Mouse (Mus musculus): ENCODE results near the gene Vcl. TPM values are rescaled to one million over a fixed set of nuclear protein-coding genes. Genes with fewer than 3 reads are reported as not detected.
A peak's percentile ranks its signal among the peaks of the same experiment; 100 is the strongest.

Vcl gene
- polyA plus RNA-seq, 1 experiment from 2014 or later = 55.5 TPM

- Histone ChIP-seq H3K9me3 (ENCODE audit: control insufficient read depth, low read length) (no peaks in the 10 kb centered on the region), H3K4me2 (ENCODE audit: low read depth) (no peak overlapping the region), H3K9ac (ENCODE audit: low read length) (no peak overlapping the region), H3K27me3 (ENCODE audit: control insufficient read depth, insufficient read depth, low read length) (no peaks in the 10 kb centered on the region), H3K4me1 (ENCODE audit: control insufficient read depth, insufficient read depth, low read length) (no peaks in the 10 kb centered on the region), H3K36me3 (ENCODE audit: control insufficient read depth, insufficient read depth, low read length) (peaks cover 2% of the 10 kb centered on the region), H3K27ac (ENCODE audit: low read depth, low read length) (no peak overlapping the region), H3K4me3 (ENCODE audit: low read depth, low read length) (no peak overlapping the region)
- WGBS = 93% methylated on average over 4 of the region's 4 CpGs
- no peak for DNase-seq (ENCODE audit: low spot score)
- no peak for ATAC-seq (ENCODE audit: insufficient read depth, low FRiP score, low TSS enrichment)
These were observed 110.4 kb downstream of the Vcl start for GRCm38 (mm10) chr14:21039623-21040022.

GRCm38 (mm10) chr14:21047840-21048239 lies 118.6 kb downstream of the Vcl start:
- Histone ChIP-seq H3K36me3 (ENCODE audit: control insufficient read depth, insufficient read depth, low read length) (no peaks in the 10 kb centered on the region; the same call in 1 of the 2 replicates), H3K27me3 (ENCODE audit: control insufficient read depth, insufficient read depth, low read length) (no peaks in the 10 kb centered on the region), H3K9me3 (ENCODE audit: control insufficient read depth, low read length) (no peaks in the 10 kb centered on the region), H3K4me1 (ENCODE audit: control insufficient read depth, insufficient read depth, low read length) (peaks cover 2% of the 10 kb centered on the region; the same call in 1 of the 2 replicates), H3K4me3 (ENCODE audit: low read depth, low read length) (no peak overlapping the region), H3K9ac (ENCODE audit: low read length) (no peak overlapping the region), H3K27ac (ENCODE audit: low read depth, low read length) (no peak overlapping the region), H3K4me2 (ENCODE audit: low read depth) (no peak overlapping the region)
- ATAC-seq (ENCODE audit: insufficient read depth, low FRiP score, low TSS enrichment) (no peak), DNase-seq (ENCODE audit: low spot score) (no peak)
- WGBS = 90% methylated on average over 2 of the region's 2 CpGs

GRCm38 (mm10) chr14:21048879-21049278 lies 119.7 kb downstream of the Vcl start:
- Histone ChIP-seq H3K4me3 (ENCODE audit: low read depth, low read length) (no peak overlapping the region), H3K27ac (ENCODE audit: low read depth, low read length) (no peak overlapping the region), H3K4me2 (ENCODE audit: low read depth) (no peak overlapping the region), H3K36me3 (ENCODE audit: control insufficient read depth, insufficient read depth, low read length) (no peaks in the 10 kb centered on the region; the same call in 1 of the 2 replicates), H3K9ac (ENCODE audit: low read length) (no peak overlapping the region), H3K4me1 (ENCODE audit: control insufficient read depth, insufficient read depth, low read length) (peaks cover 2% of the 10 kb centered on the region; the same call in 1 of the 2 replicates), H3K9me3 (ENCODE audit: control insufficient read depth, low read length) (no peaks in the 10 kb centered on the region), H3K27me3 (ENCODE audit: control insufficient read depth, insufficient read depth, low read length) (no peaks in the 10 kb centered on the region)
- DNase-seq (ENCODE audit: low spot score) (no peak), ATAC-seq (ENCODE audit: insufficient read depth, low FRiP score, low TSS enrichment) (no peak)

- Histone ChIP-seq H3K27me3 (ENCODE audit: control insufficient read depth, insufficient read depth, low read length) (no peaks in the 10 kb centered on the region), H3K27ac (ENCODE audit: low read depth, low read length) (no peak overlapping the region), H3K36me3 (ENCODE audit: control insufficient read depth, insufficient read depth, low read length) (no peaks in the 10 kb centered on the region), H3K9me3 (ENCODE audit: control insufficient read depth, low read length) (no peaks in the 10 kb centered on the region), H3K4me1 (ENCODE audit: control insufficient read depth, insufficient read depth, low read length) (peaks cover 2% of the 10 kb centered on the region; the same call in 1 of the 2 replicates), H3K4me3 (ENCODE audit: low read depth, low read length) (no peak overlapping the region), H3K4me2 (ENCODE audit: low read depth) (no peak overlapping the region), H3K9ac (ENCODE audit: low read length) (no peak overlapping the region)
- 75% methylated on average over 3 of the region's 3 CpGs for WGBS
- no peak for ATAC-seq (ENCODE audit: insufficient read depth, low FRiP score, low TSS enrichment)
- DNase-seq (ENCODE audit: low spot score) = no peak
These were observed 121.5 kb downstream of the Vcl start for GRCm38 (mm10) chr14:21050734-21051133.

GRCm38 (mm10) chr14:21051380-21052111 lies 122.3 kb downstream of the Vcl start:
- Histone ChIP-seq H3K4me2 (ENCODE audit: low read depth) (peak overlapping the region; percentile 93), H3K27ac (ENCODE audit: low read depth, low read length) (peak overlapping the region; percentile 51), H3K4me3 (ENCODE audit: low read depth, low read length) (peak overlapping the region; percentile 87), H3K36me3 (ENCODE audit: control insufficient read depth, insufficient read depth, low read length) (no peaks in the 10 kb centered on the region), H3K27me3 (ENCODE audit: control insufficient read depth, insufficient read depth, low read length) (no peaks in the 10 kb centered on the region), H3K4me1 (ENCODE audit: control insufficient read depth, insufficient read depth, low read length) (peaks cover 2% of the 10 kb centered on the region; the same call in 1 of the 2 replicates), H3K9ac (ENCODE audit: low read length) (peak overlapping the region; percentile 76), H3K9me3 (ENCODE audit: control insufficient read depth, low read length) (no peaks in the 10 kb centered on the region)
- WGBS = 10% methylated on average over 28 of the region's 28 CpGs
- DNase-seq (ENCODE audit: low spot score) (no peak), ATAC-seq (ENCODE audit: insufficient read depth, low FRiP score, low TSS enrichment) (peak; percentile 8; the same call in 1 of the 2 replicates)

GRCm38 (mm10) chr14:21052112-21052780 lies 123.0 kb downstream of the Vcl start, which contains the start of the genes Ap3m1 and Adk:
Gene Ap3m1, minus strand, starts transcription at chr14:21052508.
Gene Adk, plus strand, starts transcription at chr14:21052574.
- H3K9ac ChIP-seq (ENCODE audit: low read length) = peak within 1 kb of the TSS; percentile 76
- WGBS = under 1% methylated on average over 48 of the region's 48 CpGs

GRCm38 (mm10) chr14:21052781-21053130 lies 123.6 kb downstream of the Vcl start:
- Histone ChIP-seq H3K9ac (ENCODE audit: low read length) (peak overlapping the region; percentile 76), H3K27ac (ENCODE audit: low read depth, low read length) (peak overlapping the region; percentile 51)
- under 1% methylated on average over 25 of the region's 25 CpGs for WGBS

More at GRCm38 (mm10) chr14:21052112-21052780, 123.0 kb downstream of the Vcl start, which contains the start of the genes Ap3m1 and Adk:
- Histone ChIP-seq H3K4me3 (ENCODE audit: low read depth, low read length) (peak within 1 kb of the TSS; percentile 87), H3K36me3 (ENCODE audit: control insufficient read depth, insufficient read depth, low read length) (no peaks in the 10 kb centered on the region), H3K4me1 (ENCODE audit: control insufficient read depth, insufficient read depth, low read length) (peaks cover 2% of the 10 kb centered on the region; the same call in 1 of the 2 replicates), H3K9me3 (ENCODE audit: control insufficient read depth, low read length) (no peaks in the 10 kb centered on the region), H3K4me2 (ENCODE audit: low read depth) (peak within 1 kb of the TSS; percentile 93), H3K27me3 (ENCODE audit: control insufficient read depth, insufficient read depth, low read length) (no peaks in the 10 kb centered on the region), H3K27ac (ENCODE audit: low read depth, low read length) (peak within 1 kb of the TSS; percentile 51)
- DNase-seq (ENCODE audit: low spot score) = peak; percentile 96
- peak; percentile 97 for ATAC-seq (ENCODE audit: insufficient read depth, low FRiP score, low TSS enrichment)

GRCm38 (mm10) chr14:21053151-21053550 lies 124.0 kb downstream of the Vcl start:
- Histone ChIP-seq H3K9ac (ENCODE audit: low read length) (peak overlapping the region; percentile 76), H3K4me3 (ENCODE audit: low read depth, low read length) (peak overlapping the region; percentile 87), H3K36me3 (ENCODE audit: control insufficient read depth, insufficient read depth, low read length) (no peaks in the 10 kb centered on the region), H3K27ac (ENCODE audit: low read depth, low read length) (no peak overlapping the region), H3K4me2 (ENCODE audit: low read depth) (peak overlapping the region; percentile 93), H3K27me3 (ENCODE audit: control insufficient read depth, insufficient read depth, low read length) (no peaks in the 10 kb centered on the region), H3K4me1 (ENCODE audit: control insufficient read depth, insufficient read depth, low read length) (peaks cover 2% of the 10 kb centered on the region; the same call in 1 of the 2 replicates), H3K9me3 (ENCODE audit: control insufficient read depth, low read length) (no peaks in the 10 kb centered on the region)
- no peak for DNase-seq (ENCODE audit: low spot score)
- ATAC-seq (ENCODE audit: insufficient read depth, low FRiP score, low TSS enrichment) = no peak
- 13% methylated on average over 8 of the region's 8 CpGs for WGBS

More at GRCm38 (mm10) chr14:21052781-21053130, 123.6 kb downstream of the Vcl start:
- Histone ChIP-seq H3K4me3 (ENCODE audit: low read depth, low read length) (peak overlapping the region; percentile 87), H3K4me2 (ENCODE audit: low read depth) (peak overlapping the region; percentile 93), H3K27me3 (ENCODE audit: control insufficient read depth, insufficient read depth, low read length) (no peaks in the 10 kb centered on the region), H3K9me3 (ENCODE audit: control insufficient read depth, low read length) (no peaks in the 10 kb centered on the region), H3K4me1 (ENCODE audit: control insufficient read depth, insufficient read depth, low read length) (peaks cover 2% of the 10 kb centered on the region; the same call in 1 of the 2 replicates), H3K36me3 (ENCODE audit: control insufficient read depth, insufficient read depth, low read length) (no peaks in the 10 kb centered on the region)
- DNase-seq (ENCODE audit: low spot score) (peak; percentile 86), ATAC-seq (ENCODE audit: insufficient read depth, low FRiP score, low TSS enrichment) (peak; percentile 81)
